Mouse (Mus musculus): ENCODE results near the gene Gm1604a. TPM values are rescaled to one million over a fixed set of nuclear protein-coding genes. Genes with fewer than 3 reads are reported as not detected.
"Not testable (repeated sequence)": the region's sequence is repeated elsewhere in the genome, so short reads cannot be mapped to it uniquely, and the experiment has no call there.

The Gm1604a gene
- polyA plus RNA-seq, 1 experiment from 2014 or later = not detected

- not testable (repeated sequence) for H3K36me3 ChIP-seq (ENCODE audit: control insufficient read depth, insufficient read depth, low read length); ATAC-seq (ENCODE audit: insufficient number of reproducible peaks, insufficient read depth, low FRiP score, low read depth); H3K27ac ChIP-seq (replicated peaks in 1 of 2; ENCODE audit: control insufficient read depth in 1 of 2, insufficient read depth in 1 of 2, low read depth in 2 of 2, low read length in 2 of 2); H3K9me3 ChIP-seq (ENCODE audit: control insufficient read depth, low read length); H3K27me3 ChIP-seq (ENCODE audit: control insufficient read depth, insufficient read depth, low read length); H3K9ac ChIP-seq (ENCODE audit: low read length); H3K4me1 ChIP-seq (ENCODE audit: control insufficient read depth in 2 of 2, insufficient read depth in 2 of 2, low read length in 2 of 2); H3K4me2 ChIP-seq (ENCODE audit: low read length); H3K4me3 ChIP-seq (ENCODE audit: control insufficient read depth in 1 of 2, insufficient read depth in 1 of 2, low read depth in 1 of 2, low read length in 2 of 2)
- no CpG with 5 or more reads among the region's 1 CpGs for WGBS
Measured at GRCm38 (mm10) chr17:7014190-7014589, 11.2 kb upstream of the Gm1604a start.

- not testable (repeated sequence) for H3K4me1 ChIP-seq (ENCODE audit: control insufficient read depth in 2 of 2, insufficient read depth in 2 of 2, low read length in 2 of 2); H3K4me3 ChIP-seq (ENCODE audit: control insufficient read depth in 1 of 2, insufficient read depth in 1 of 2, low read depth in 1 of 2, low read length in 2 of 2); H3K4me2 ChIP-seq (ENCODE audit: low read length); H3K9ac ChIP-seq (ENCODE audit: low read length); H3K9me3 ChIP-seq (ENCODE audit: control insufficient read depth, low read length); H3K27ac ChIP-seq (replicated peaks in 1 of 2; ENCODE audit: control insufficient read depth in 1 of 2, insufficient read depth in 1 of 2, low read depth in 2 of 2, low read length in 2 of 2); H3K36me3 ChIP-seq (ENCODE audit: control insufficient read depth, insufficient read depth, low read length); ATAC-seq (ENCODE audit: insufficient number of reproducible peaks, insufficient read depth, low FRiP score, low read depth); H3K27me3 ChIP-seq (ENCODE audit: control insufficient read depth, insufficient read depth, low read length)
- WGBS = 39% methylated on average over 3 of the region's 14 CpGs
Measured at GRCm38 (mm10) chr17:7025764-7026346, 487 bp downstream of the Gm1604a start.

- not testable (repeated sequence) for H3K27me3 ChIP-seq (ENCODE audit: control insufficient read depth, insufficient read depth, low read length); H3K4me2 ChIP-seq (ENCODE audit: low read length); H3K4me1 ChIP-seq (ENCODE audit: control insufficient read depth in 2 of 2, insufficient read depth in 2 of 2, low read length in 2 of 2); H3K9me3 ChIP-seq (ENCODE audit: control insufficient read depth, low read length); ATAC-seq (ENCODE audit: insufficient number of reproducible peaks, insufficient read depth, low FRiP score, low read depth); H3K27ac ChIP-seq (replicated peaks in 1 of 2; ENCODE audit: control insufficient read depth in 1 of 2, insufficient read depth in 1 of 2, low read depth in 2 of 2, low read length in 2 of 2); H3K36me3 ChIP-seq (ENCODE audit: control insufficient read depth, insufficient read depth, low read length); H3K4me3 ChIP-seq (ENCODE audit: control insufficient read depth in 1 of 2, insufficient read depth in 1 of 2, low read depth in 1 of 2, low read length in 2 of 2); H3K9ac ChIP-seq (ENCODE audit: low read length)
- 32% methylated on average over 5 of the region's 7 CpGs for WGBS
Measured at GRCm38 (mm10) chr17:7030204-7030603, 4.8 kb downstream of the Gm1604a start.

- not testable (repeated sequence) for H3K4me2 ChIP-seq (ENCODE audit: low read length); H3K27ac ChIP-seq (replicated peaks in 1 of 2; ENCODE audit: control insufficient read depth in 1 of 2, insufficient read depth in 1 of 2, low read depth in 2 of 2, low read length in 2 of 2); H3K9me3 ChIP-seq (ENCODE audit: control insufficient read depth, low read length); H3K9ac ChIP-seq (ENCODE audit: low read length); H3K36me3 ChIP-seq (ENCODE audit: control insufficient read depth, insufficient read depth, low read length); H3K27me3 ChIP-seq (ENCODE audit: control insufficient read depth, insufficient read depth, low read length); ATAC-seq (ENCODE audit: insufficient number of reproducible peaks, insufficient read depth, low FRiP score, low read depth); H3K4me1 ChIP-seq (ENCODE audit: control insufficient read depth in 2 of 2, insufficient read depth in 2 of 2, low read length in 2 of 2); H3K4me3 ChIP-seq (ENCODE audit: control insufficient read depth in 1 of 2, insufficient read depth in 1 of 2, low read depth in 1 of 2, low read length in 2 of 2)
- 62% methylated on average over 3 of the region's 6 CpGs for WGBS
Measured at GRCm38 (mm10) chr17:7030622-7031174, 5.3 kb downstream of the Gm1604a start.

GRCm38 (mm10) chr17:7033192-7034166, 8.1 kb downstream of the Gm1604a start:
- not testable (repeated sequence) for H3K4me3 ChIP-seq (ENCODE audit: control insufficient read depth in 1 of 2, insufficient read depth in 1 of 2, low read depth in 1 of 2, low read length in 2 of 2); H3K9me3 ChIP-seq (ENCODE audit: control insufficient read depth, low read length); H3K27ac ChIP-seq (replicated peaks in 1 of 2; ENCODE audit: control insufficient read depth in 1 of 2, insufficient read depth in 1 of 2, low read depth in 2 of 2, low read length in 2 of 2); ATAC-seq (ENCODE audit: insufficient number of reproducible peaks, insufficient read depth, low FRiP score, low read depth); H3K4me1 ChIP-seq (ENCODE audit: control insufficient read depth in 2 of 2, insufficient read depth in 2 of 2, low read length in 2 of 2); H3K36me3 ChIP-seq (ENCODE audit: control insufficient read depth, insufficient read depth, low read length); H3K4me2 ChIP-seq (ENCODE audit: low read length); H3K27me3 ChIP-seq (ENCODE audit: control insufficient read depth, insufficient read depth, low read length); H3K9ac ChIP-seq (ENCODE audit: low read length)
- WGBS = 82% methylated on average over 2 of the region's 17 CpGs

GRCm38 (mm10) chr17:7068997-7069539, 43.7 kb downstream of the Gm1604a start:
- not testable (repeated sequence) for H3K4me2 ChIP-seq (ENCODE audit: low read length); H3K9me3 ChIP-seq (ENCODE audit: control insufficient read depth, low read length); H3K9ac ChIP-seq (ENCODE audit: low read length); H3K27ac ChIP-seq (replicated peaks in 1 of 2; ENCODE audit: control insufficient read depth in 1 of 2, insufficient read depth in 1 of 2, low read depth in 2 of 2, low read length in 2 of 2); H3K36me3 ChIP-seq (ENCODE audit: control insufficient read depth, insufficient read depth, low read length); H3K4me3 ChIP-seq (ENCODE audit: control insufficient read depth in 1 of 2, insufficient read depth in 1 of 2, low read depth in 1 of 2, low read length in 2 of 2); H3K27me3 ChIP-seq (ENCODE audit: control insufficient read depth, insufficient read depth, low read length); H3K4me1 ChIP-seq (ENCODE audit: control insufficient read depth in 2 of 2, insufficient read depth in 2 of 2, low read length in 2 of 2); ATAC-seq (ENCODE audit: insufficient number of reproducible peaks, insufficient read depth, low FRiP score, low read depth)
- 78% methylated on average over 2 of the region's 4 CpGs for WGBS

- H3K9ac ChIP-seq (ENCODE audit: low read length); H3K27me3 ChIP-seq (ENCODE audit: control insufficient read depth, insufficient read depth, low read length); H3K27ac ChIP-seq (replicated peaks in 1 of 2; ENCODE audit: control insufficient read depth in 1 of 2, insufficient read depth in 1 of 2, low read depth in 2 of 2, low read length in 2 of 2); ATAC-seq (ENCODE audit: insufficient number of reproducible peaks, insufficient read depth, low FRiP score, low read depth); H3K36me3 ChIP-seq (ENCODE audit: control insufficient read depth, insufficient read depth, low read length); H3K4me1 ChIP-seq (ENCODE audit: control insufficient read depth in 2 of 2, insufficient read depth in 2 of 2, low read length in 2 of 2); H3K4me3 ChIP-seq (ENCODE audit: control insufficient read depth in 1 of 2, insufficient read depth in 1 of 2, low read depth in 1 of 2, low read length in 2 of 2); H3K9me3 ChIP-seq (ENCODE audit: control insufficient read depth, low read length); H3K4me2 ChIP-seq (ENCODE audit: low read length): not testable (repeated sequence)
- 78% methylated on average over 4 of the region's 7 CpGs for WGBS
Measured at GRCm38 (mm10) chr17:7069561-7070240, 44.3 kb downstream of the Gm1604a start.

Data from heart, embryonic 14.5 days (tissue).